Mouse (Mus musculus) heart, embryonic 15.5 days (tissue): ENCODE results near the gene Ndel1. TPM values are rescaled to one million over a fixed set of nuclear protein-coding genes. Genes with fewer than 3 reads are reported as not detected.

Experiments
- ATAC-seq: fragments of 200-750 bp; cut with Nextera tagmentation; replicated peaks from 2 replicates; pipeline ENCODE4 v1.8.0; 2017; ENCODE audit warnings: low read depth, moderate TSS enrichment; ENCODE audit not compliant: insufficient number of reproducible peaks, insufficient read depth, low FRiP score
- H3K27ac ChIP-seq: fragments of 300-500 bp; sonication (generic); 2 replicates; pipeline ENCODE4 v1.5.1; 2015; ENCODE audit warnings: mild to moderate bottlenecking, inconsistent platforms
- H3K27me3 ChIP-seq: fragments of 300-500 bp; sonication (generic); 2 replicates; pipeline ENCODE4 v1.6.1; 2015; ENCODE audit warnings: inconsistent platforms
- H3K36me3 ChIP-seq: fragments of 300-500 bp; sonication (generic); 2 replicates; pipeline ENCODE4 v1.6.1; 2015; ENCODE audit warnings: mild to moderate bottlenecking, inconsistent platforms
- H3K4me1 ChIP-seq: fragments of 300-500 bp; sonication (generic); replicated peaks from 2 replicates; pipeline ENCODE4 v1.6.1; 2015; ENCODE audit warnings: inconsistent platforms
- H3K4me2 ChIP-seq: fragments of 300-500 bp; sonication (generic); 2 replicates; pipeline ENCODE4 v1.6.1; 2015; ENCODE audit warnings: inconsistent platforms, mild to moderate bottlenecking, moderate library complexity
- H3K4me3 ChIP-seq: fragments of 300-500 bp; sonication (generic); 2 replicates; pipeline ENCODE4 v1.5.1; 2015; ENCODE audit warnings: mild to moderate bottlenecking, inconsistent platforms
- H3K9ac ChIP-seq: fragments of 300-500 bp; sonication (generic); 2 replicates; pipeline ENCODE4 v1.6.1; 2015; ENCODE audit warnings: mild to moderate bottlenecking, inconsistent platforms
- H3K9me3 ChIP-seq: fragments of 300-500 bp; sonication (generic); replicated peaks from 2 replicates; pipeline ENCODE4 v1.6.1; 2016; ENCODE audit warnings: inconsistent platforms
- WGBS: fragments of 180-500 bp; shearing (Covaris S2); methylation state at CpG from one replicate; pipeline ENCODE4 v1.1.7; 2015; ENCODE audit warnings: mixed read lengths; 5-methylcytosine and 5-hydroxymethylcytosine counted together
- polyA plus RNA-seq: library from polyadenylated mRNA; unstranded; fragments of >200 nt; fragmentation: Nextera tagmentation; extraction: Ambion mirVana; gene quantifications from 2 replicates; pipeline ENCODE4 v1.2.1, GENCODE M21; 2015

Ndel1 gene
- polyA plus RNA-seq, 1 experiment from 2014 or later = 65.5 TPM

- 46% methylated on average over 15 of the region's 15 CpGs for WGBS
- Histone ChIP-seq H3K27me3 (no peaks in the 10 kb centered on the region), H3K9ac (no peak overlapping the region), H3K27ac (no peak overlapping the region; the same call in 1 of the 2 replicates), H3K4me1 (peaks cover 2% of the 10 kb centered on the region; the same call in 1 of the 2 replicates), H3K36me3 (no peaks in the 10 kb centered on the region), H3K4me3 (no peak overlapping the region), H3K9me3 (no peaks in the 10 kb centered on the region), H3K4me2 (peak overlapping the region; percentile 16; the same call in 1 of the 2 replicates)
- 0 out of 2 replicates have a peak, but pooled peaks have one; percentile 50 for ATAC-seq
Observed at GRCm38 (mm10) chr11:68892233-68892832, 20.7 kb upstream of the Ndel1 start.

- Histone ChIP-seq H3K9me3 (no peaks in the 10 kb centered on the region), H3K9ac (no peak overlapping the region), H3K27me3 (no peaks in the 10 kb centered on the region), H3K4me3 (no peak overlapping the region), H3K27ac (no peak overlapping the region), H3K4me1 (peaks cover 2% of the 10 kb centered on the region; the same call in 1 of the 2 replicates), H3K4me2 (no peak overlapping the region), H3K36me3 (no peaks in the 10 kb centered on the region)
- WGBS = 57% methylated on average over 5 of the region's 5 CpGs
- no peak for ATAC-seq
Observed at GRCm38 (mm10) chr11:68891823-68892222, 20.2 kb upstream of the Ndel1 start.

- no peak for ATAC-seq
- no peaks in the 10 kb centered on the region for H3K36me3 ChIP-seq
- peaks cover 2% of the 10 kb centered on the region; the same call in 1 of the 2 replicates for H3K4me1 ChIP-seq
- H3K27me3 ChIP-seq = no peaks in the 10 kb centered on the region
- H3K27ac ChIP-seq = no peak overlapping the region
- no peaks in the 10 kb centered on the region for H3K9me3 ChIP-seq
- H3K9ac ChIP-seq = no peak overlapping the region
- no peak overlapping the region for H3K4me3 ChIP-seq
- H3K4me2 ChIP-seq = no peak overlapping the region
- 17% methylated on average over 2 of the region's 2 CpGs for WGBS
Observed at GRCm38 (mm10) chr11:68890625-68891024, 19.0 kb upstream of the Ndel1 start.

GRCm38 (mm10) chr11:68888653-68889052 lies 17.0 kb upstream of the Ndel1 start:
- 64% methylated on average over 2 of the region's 2 CpGs for WGBS
- ATAC-seq = no peak
- no peak overlapping the region for H3K27ac ChIP-seq

GRCm38 (mm10) chr11:68888253-68888652 lies 16.6 kb upstream of the Ndel1 start, which contains the start of gene Rnf222:
TSS of gene Rnf222 (plus strand) at chr11:68888553.
- Histone ChIP-seq H3K27me3 (no peaks in the 10 kb centered on the region), H3K4me2 (no peak within 1 kb of the TSS), H3K27ac (no peak within 1 kb of the TSS), H3K36me3 (no peaks in the 10 kb centered on the region), H3K4me3 (no peak within 1 kb of the TSS), H3K9ac (no peak within 1 kb of the TSS), H3K9me3 (no peaks in the 10 kb centered on the region), H3K4me1 (peaks cover 2% of the 10 kb centered on the region; the same call in 1 of the 2 replicates)
- no peak for ATAC-seq
- 33% methylated on average over 6 of the region's 6 CpGs for whole genome bisulfite sequencing

More at GRCm38 (mm10) chr11:68888653-68889052, 17.0 kb upstream of the Ndel1 start:
- H3K9ac ChIP-seq = no peak overlapping the region
- H3K27me3 ChIP-seq = no peaks in the 10 kb centered on the region
- H3K36me3 ChIP-seq = no peaks in the 10 kb centered on the region
- peaks cover 2% of the 10 kb centered on the region; the same call in 1 of the 2 replicates for H3K4me1 ChIP-seq
- no peak overlapping the region for H3K4me2 ChIP-seq
- H3K9me3 ChIP-seq = no peaks in the 10 kb centered on the region
- H3K4me3 ChIP-seq = no peak overlapping the region

- WGBS = 76% methylated on average over 5 of the region's 5 CpGs
- no peaks in the 10 kb centered on the region for H3K27me3 ChIP-seq
- no peak for ATAC-seq
- peaks cover 5% of the 10 kb centered on the region for H3K4me1 ChIP-seq
- no peak overlapping the region for H3K27ac ChIP-seq
- no peaks in the 10 kb centered on the region for H3K36me3 ChIP-seq
- no peak overlapping the region for H3K4me3 ChIP-seq
- no peak overlapping the region for H3K4me2 ChIP-seq
- no peak overlapping the region for H3K9ac ChIP-seq
- no peaks in the 10 kb centered on the region for H3K9me3 ChIP-seq
Observed at GRCm38 (mm10) chr11:68886091-68886490, 14.4 kb upstream of the Ndel1 start.

- Histone ChIP-seq H3K36me3 (no peaks in the 10 kb centered on the region), H3K27ac (no peak overlapping the region), H3K9me3 (no peaks in the 10 kb centered on the region), H3K4me2 (no peak overlapping the region), H3K27me3 (no peaks in the 10 kb centered on the region), H3K4me3 (no peak overlapping the region), H3K4me1 (peaks cover 5% of the 10 kb centered on the region), H3K9ac (no peak overlapping the region)
- 66% methylated on average over 5 of the region's 5 CpGs for WGBS
- no peak for ATAC-seq
Observed at GRCm38 (mm10) chr11:68884368-68884767, 12.7 kb upstream of the Ndel1 start.

GRCm38 (mm10) chr11:68883843-68884242 lies 12.2 kb upstream of the Ndel1 start:
- no peak overlapping the region for H3K9ac ChIP-seq
- ATAC-seq = no peak
- H3K4me3 ChIP-seq = no peak overlapping the region
- no peaks in the 10 kb centered on the region for H3K9me3 ChIP-seq
- peaks cover 5% of the 10 kb centered on the region for H3K4me1 ChIP-seq
- H3K27me3 ChIP-seq = no peaks in the 10 kb centered on the region
- no peak overlapping the region for H3K27ac ChIP-seq
- no peaks in the 10 kb centered on the region for H3K36me3 ChIP-seq
- no peak overlapping the region for H3K4me2 ChIP-seq
- 87% methylated on average over 2 of the region's 2 CpGs for WGBS

- ATAC-seq = no peak
- Histone ChIP-seq H3K4me1 (peaks cover 5% of the 10 kb centered on the region), H3K27ac (no peak overlapping the region), H3K4me2 (no peak overlapping the region), H3K9me3 (no peaks in the 10 kb centered on the region), H3K27me3 (no peaks in the 10 kb centered on the region), H3K4me3 (no peak overlapping the region), H3K9ac (no peak overlapping the region), H3K36me3 (no peaks in the 10 kb centered on the region)
- WGBS = 24% methylated on average over 14 of the region's 14 CpGs
Observed at GRCm38 (mm10) chr11:68882107-68882506, 10.4 kb upstream of the Ndel1 start.

GRCm38 (mm10) chr11:68878811-68879210 lies 7.2 kb upstream of the Ndel1 start:
- Histone ChIP-seq H3K27me3 (no peaks in the 10 kb centered on the region), H3K4me3 (no peak overlapping the region), H3K4me2 (no peak overlapping the region), H3K36me3 (no peaks in the 10 kb centered on the region), H3K9me3 (no peaks in the 10 kb centered on the region), H3K9ac (no peak overlapping the region), H3K27ac (no peak overlapping the region), H3K4me1 (peaks cover 8% of the 10 kb centered on the region)
- 68% methylated on average over 5 of the region's 5 CpGs for WGBS
- no peak for ATAC-seq

GRCm38 (mm10) chr11:68874841-68875240 lies 3.2 kb upstream of the Ndel1 start:
- peaks cover 7% of the 10 kb centered on the region; the same call in 1 of the 2 replicates for H3K4me1 ChIP-seq
- H3K36me3 ChIP-seq = no peaks in the 10 kb centered on the region
- H3K27ac ChIP-seq = no peak overlapping the region
- ATAC-seq = 0 out of 2 replicates have a peak, but pooled peaks have one; percentile 47
- WGBS = 0% methylated on average over 2 of the region's 2 CpGs
- H3K27me3 ChIP-seq = no peaks in the 10 kb centered on the region
- H3K9ac ChIP-seq = no peak overlapping the region
- no peak overlapping the region for H3K4me2 ChIP-seq
- no peak overlapping the region for H3K4me3 ChIP-seq
- H3K9me3 ChIP-seq = no peaks in the 10 kb centered on the region

- Histone ChIP-seq H3K4me3 (no peak overlapping the region), H3K27ac (no peak overlapping the region), H3K27me3 (no peaks in the 10 kb centered on the region), H3K9me3 (no peaks in the 10 kb centered on the region), H3K9ac (no peak overlapping the region), H3K4me2 (no peak overlapping the region), H3K36me3 (no peaks in the 10 kb centered on the region), H3K4me1 (peaks cover 7% of the 10 kb centered on the region)
- WGBS = 74% methylated on average over 9 of the region's 9 CpGs
- ATAC-seq = no peak
Observed at GRCm38 (mm10) chr11:68871277-68871676, 381 bp downstream of the Ndel1 start.
